Mouse (Mus musculus) B cell, adult 62 days (primary cell): Measurements from ENCODE around the gene Kcnmb4. TPM values are rescaled to one million over a fixed set of nuclear protein-coding genes. Genes with fewer than 3 reads are reported as not detected.

Source experiments
- total RNA-seq: library from RNA; stranded (reverse); gene quantifications from 4 replicates; pipeline ENCODE4 v1.2.4, GENCODE M21; 2023

Gene Kcnmb4
- 0.48 to 0.94 TPM in 2 of 4 replicates, not detected in the others for total RNA-seq

GRCm38 (mm10) chr10:116473759-116474549, at the start of gene Kcnmb4:
Gene Kcnmb4 (minus strand): TSS chr10:116473878.

Other genes with a start within 250 kb of the Kcnmb4 start
- gene Ptprb, start 198.4 kb downstream of the Kcnmb4 start, total RNA-seq, result not detected in 4 replicates
- 142 to 157 TPM (median 148 TPM) in 4 replicates for gene Cnot2, start 107.6 kb upstream of the Kcnmb4 start, total RNA-seq